In the genomic region with DNA sequence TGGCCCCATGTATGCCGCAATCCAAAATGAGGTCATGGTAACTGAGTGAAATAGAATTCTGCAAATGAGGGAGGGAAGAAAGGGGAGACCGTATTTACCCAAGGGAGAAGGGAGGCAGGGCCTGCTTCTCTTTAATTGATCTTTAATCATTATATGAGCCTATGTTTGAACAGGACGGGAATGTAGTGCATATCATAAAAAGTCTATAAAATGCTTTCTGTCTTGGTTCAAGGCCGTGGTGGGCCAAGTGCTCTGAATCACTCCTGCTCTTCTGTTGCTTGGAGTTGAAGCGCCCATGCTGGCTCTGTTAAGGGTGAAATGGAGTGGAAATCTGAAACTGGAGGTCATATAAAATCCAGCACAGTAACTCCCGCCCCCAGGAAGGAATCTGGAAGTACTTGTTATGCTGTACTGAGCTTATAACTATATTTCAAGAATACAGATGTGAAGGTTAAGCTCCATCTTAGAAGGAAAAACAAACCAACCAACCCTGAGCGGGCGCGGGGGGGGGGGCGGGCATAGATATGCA, we compare ENCODE assay signal across 9 mouse cellular contexts. TPM values are rescaled to one million over a fixed set of nuclear protein-coding genes. Genes with fewer than 3 reads are reported as not detected.
DNase-seq lines count a peak whose midpoint lies in the region; ATAC-seq lines count a peak whose summit lies in the region.
"Had no signal": no experiment of that assay in that cellular context is flagged by ENCODE, and none has a peak within 500 bp of the region (broad histone marks: within the 10 kb centered on the region; RNA-seq: fewer than 3 reads in every experiment).

No protein-coding gene starts in this region.

- peaks cover 27% of the 10 kb centered on the region for H3K4me1 ChIP-seq in lung, embryonic 15.5 days
- H3K4me1 ChIP-seq in hindbrain, embryonic 12.5 days, result peaks cover 71% of the 10 kb centered on the region
- peaks cover 40% of the 10 kb centered on the region for H3K4me1 ChIP-seq in liver, embryonic 13.5 days (replicated peaks)
- peaks cover 7% of the 10 kb centered on the region; the same call in 1 of the 2 replicates for H3K4me1 ChIP-seq in stomach, embryonic 15.5 days

- H3K4me3 ChIP-seq in lung, embryonic 15.5 days, result no peak overlapping the region; the same call in 1 of the 2 replicates
- H3K4me3 ChIP-seq in hindbrain, embryonic 12.5 days, result peak overlapping the region; percentile 62
- H3K4me3 ChIP-seq in liver, embryonic 13.5 days (replicated peaks), result peak overlapping the region; percentile 61; the same call in 1 of the 2 replicates
- peak overlapping the region; percentile 69 for H3K4me3 ChIP-seq in stomach, embryonic 15.5 days (replicated peaks)

- 34% methylated on average over 10 of the region's 10 CpGs for WGBS in lung, embryonic 15.5 days
- WGBS in hindbrain, embryonic 12.5 days, result 23% methylated on average over 10 of the region's 10 CpGs
- 44% methylated on average over 10 of the region's 10 CpGs for WGBS in liver, embryonic 13.5 days (ENCODE audit: insufficient replicate concordance)
- 37% methylated on average over 10 of the region's 10 CpGs for WGBS in stomach, embryonic 15.5 days

- no peak for DNase-seq in lung, postnatal 14 days
- DNase-seq in liver, embryonic 13.5 days, result no peak
- no peak for DNase-seq in cerebellum, postnatal 36 days
- no peak for DNase-seq in urinary bladder, postnatal 36 days (ENCODE audit: low spot score in 2 of 2)
- DNase-seq: heart, adult 11 months had no signal

- no peaks in the 10 kb centered on the region for H3K36me3 ChIP-seq in lung, embryonic 15.5 days
- H3K36me3 ChIP-seq in hindbrain, embryonic 12.5 days, result no peaks in the 10 kb centered on the region
- no peaks in the 10 kb centered on the region for H3K36me3 ChIP-seq in liver, embryonic 13.5 days
- no peaks in the 10 kb centered on the region for H3K36me3 ChIP-seq in stomach, embryonic 15.5 days

- no peak for ATAC-seq in lung, embryonic 15.5 days (ENCODE audit: borderline replicate concordance, extremely low read depth, low FRiP score, low TSS enrichment)
- ATAC-seq in hindbrain, embryonic 12.5 days (ENCODE audit: low FRiP score), result no peak
- ATAC-seq in liver, embryonic 13.5 days (ENCODE audit: low read depth), result no peak
- ATAC-seq in stomach, embryonic 15.5 days (ENCODE audit: insufficient read depth, low FRiP score, low read depth), result no peak
- ATAC-seq in erythroblast, adult 5-6 weeks (replicated peaks; ENCODE audit: low FRiP score, poor library complexity, severe bottlenecking), result no peak

- H3K4me2 ChIP-seq in lung, embryonic 15.5 days, result peak overlapping the region; percentile 100
- H3K4me2 ChIP-seq in hindbrain, embryonic 12.5 days (replicated peaks), result peak overlapping the region; percentile 93
- peak overlapping the region; percentile 87 for H3K4me2 ChIP-seq in liver, embryonic 13.5 days
- H3K4me2 ChIP-seq in stomach, embryonic 15.5 days, result peak overlapping the region; percentile 98

- no peak overlapping the region for H3K9ac ChIP-seq in lung, embryonic 15.5 days
- H3K9ac ChIP-seq in hindbrain, embryonic 12.5 days, result peak overlapping the region; percentile 82; the same call in 1 of the 2 replicates
- no peak overlapping the region for H3K9ac ChIP-seq in liver, embryonic 13.5 days
- H3K9ac ChIP-seq in stomach, embryonic 15.5 days, result no peak overlapping the region

- no peaks in the 10 kb centered on the region for H3K9me3 ChIP-seq in lung, embryonic 15.5 days
- H3K9me3 ChIP-seq in hindbrain, embryonic 12.5 days (replicated peaks), result no peaks in the 10 kb centered on the region
- no peaks in the 10 kb centered on the region for H3K9me3 ChIP-seq in liver, embryonic 13.5 days (replicated peaks)
- H3K9me3 ChIP-seq in stomach, embryonic 15.5 days, result no peaks in the 10 kb centered on the region

- H3K27me3 ChIP-seq in lung, embryonic 15.5 days, result peaks cover 5% of the 10 kb centered on the region
- H3K27me3 ChIP-seq in hindbrain, embryonic 12.5 days, result no peaks in the 10 kb centered on the region
- H3K27me3 ChIP-seq in liver, embryonic 13.5 days, result peaks cover 58% of the 10 kb centered on the region
- H3K27me3 ChIP-seq in stomach, embryonic 15.5 days (replicated peaks), result no peaks in the 10 kb centered on the region

- no peak overlapping the region for H3K27ac ChIP-seq in lung, embryonic 15.5 days
- H3K27ac ChIP-seq in hindbrain, embryonic 12.5 days, result 0 out of 2 replicates have a peak overlapping the region, but pooled peaks have one; percentile 5
- H3K27ac ChIP-seq in liver, embryonic 13.5 days, result no peak overlapping the region
- no peak overlapping the region for H3K27ac ChIP-seq in stomach, embryonic 15.5 days

RNA-seq across cellular contexts. Expression of a gene that starts 48.6 kb away (rescaled TPM):
- 25.0 and 31.4 TPM in 2 replicates for polyA plus RNA-seq in lung, embryonic 15.5 days (2015; fragmentation: Nextera tagmentation; extraction: Ambion mirVana)
- 121 and 125 TPM in 2 replicates for polyA plus RNA-seq in hindbrain, embryonic 12.5 days (2016; fragmentation: Nextera tagmentation; extraction: Ambion mirVana)
- polyA plus RNA-seq in liver, embryonic 13.5 days (2015; fragmentation: Nextera tagmentation; extraction: Ambion mirVana), result 3.9 and 4.8 TPM in 2 replicates
- polyA plus RNA-seq in stomach, embryonic 15.5 days (2015; fragmentation: Nextera tagmentation; extraction: Ambion mirVana), result 27.9 and 31.7 TPM in 2 replicates
- total RNA-seq in erythroblast, adult 5-6 weeks (2015; ENCODE audit: low replicate concordance), result 1.9 and 3.8 TPM in 2 replicates
- total RNA-seq in erythroblast, adult 5-6 weeks (2017; ENCODE audit: low replicate concordance), result 4.3 and 4.5 TPM in 2 replicates
